Mouse (Mus musculus) T-helper 1 cell (primary cell): Measurements from ENCODE around the gene Sox5.

Source experiments
- in situ Hi-C: fragments of 300-600 bp; cut with MboI, MseI; formaldehyde crosslinking; loops from one replicate; pipeline ENCODE4 v1.15.1; 2025; ENCODE audit warnings: high pct_unique_total_duplicates

Gene Sox5

GRCm38 (mm10) chr6:144056252-144057097 lies 725.3 kb downstream of the Sox5 start:
- in situ Hi-C loops: no loop called here

DNA sequence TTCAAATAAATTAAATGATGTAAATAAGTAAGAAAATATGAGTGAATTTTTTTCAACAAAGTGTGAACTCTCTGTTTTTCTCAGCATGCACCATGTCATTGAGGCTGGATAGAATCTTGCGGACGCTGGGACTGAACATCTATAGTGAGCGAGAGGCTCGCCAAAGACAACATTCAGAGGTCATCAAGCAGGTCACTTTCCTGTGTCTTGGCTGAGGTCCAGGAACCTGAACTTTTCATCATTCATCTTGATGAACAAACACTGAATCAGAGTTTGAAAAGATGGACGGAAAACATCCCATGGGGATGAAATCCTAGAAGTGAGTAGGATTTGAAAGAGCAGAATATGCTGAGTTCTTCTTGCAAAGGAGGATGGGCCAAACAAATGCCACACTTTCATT lies 729.3 kb downstream of the Sox5 start:
- in situ Hi-C loops: no loop called here

- in situ Hi-C loops: no loop called here
These were observed 730.5 kb downstream of the Sox5 start for GRCm38 (mm10) chr6:144051316-144051715.

- in situ Hi-C loops: no loop called here
These were observed 733.4 kb downstream of the Sox5 start for GRCm38 (mm10) chr6:144048201-144048924.

DNA sequence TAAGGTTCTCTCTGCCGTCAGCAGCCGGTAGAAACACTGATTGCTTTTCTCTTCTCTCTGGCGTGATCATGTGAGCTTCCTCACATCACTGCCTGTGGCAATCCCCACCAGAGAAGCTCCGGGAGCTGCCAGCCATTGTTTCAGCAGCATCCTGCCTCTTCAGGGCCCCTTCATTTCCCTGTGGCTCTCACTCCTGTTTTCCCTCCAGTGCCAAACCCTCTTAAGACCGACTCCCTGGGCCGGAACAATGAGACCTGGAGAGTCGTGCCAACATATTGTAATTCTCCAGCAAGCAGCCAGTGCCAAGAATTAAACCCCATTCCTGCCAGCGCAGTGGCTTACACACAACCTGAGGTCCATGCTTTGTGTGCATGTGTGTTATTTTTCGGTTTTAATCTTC lies 736.3 kb downstream of the Sox5 start:
- in situ Hi-C loops: no loop called here

DNA sequence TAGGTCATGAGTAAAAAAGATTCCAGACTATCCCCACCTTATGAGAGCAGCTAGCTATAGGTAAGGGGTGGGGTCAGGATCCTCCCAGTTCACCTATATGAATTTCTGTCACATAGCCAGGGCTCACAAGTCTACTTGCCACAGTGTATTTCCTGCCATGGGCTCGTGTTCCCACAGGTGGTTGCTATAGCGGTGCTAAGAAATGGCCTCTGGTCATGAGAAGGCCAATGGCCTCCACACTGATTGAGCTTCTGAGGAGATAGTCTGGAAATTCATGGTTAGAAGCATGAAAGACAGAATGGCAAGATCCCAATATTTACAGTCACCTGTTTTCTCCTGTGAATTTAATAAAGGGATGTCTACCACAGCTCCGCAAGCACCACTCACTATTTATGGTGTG lies 737.4 kb downstream of the Sox5 start:
- in situ Hi-C loops: no loop called here

DNA sequence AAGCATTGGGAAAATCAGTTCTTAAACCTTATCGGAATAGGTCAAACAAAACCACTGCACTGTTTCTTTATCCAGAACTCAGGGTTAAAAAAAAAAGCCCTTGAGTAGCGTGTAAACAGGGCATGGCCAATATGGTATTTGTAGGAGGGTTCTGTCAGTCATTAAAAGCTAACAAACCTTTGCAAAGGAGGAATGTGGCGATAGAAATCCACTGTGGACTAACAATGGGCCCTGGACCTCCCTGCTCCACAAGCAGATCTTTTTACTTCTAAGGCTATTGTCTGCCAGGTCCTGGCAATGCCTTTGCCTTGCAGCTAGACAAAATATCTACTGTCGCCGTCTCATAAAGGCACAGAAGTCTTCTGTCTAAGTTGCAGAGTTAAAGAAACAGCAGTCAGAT lies 738.8 kb downstream of the Sox5 start:
- in situ Hi-C loops: no loop called here

- in situ Hi-C loops: no loop called here
These were observed 739.8 kb downstream of the Sox5 start for GRCm38 (mm10) chr6:144041941-144042340.

DNA sequence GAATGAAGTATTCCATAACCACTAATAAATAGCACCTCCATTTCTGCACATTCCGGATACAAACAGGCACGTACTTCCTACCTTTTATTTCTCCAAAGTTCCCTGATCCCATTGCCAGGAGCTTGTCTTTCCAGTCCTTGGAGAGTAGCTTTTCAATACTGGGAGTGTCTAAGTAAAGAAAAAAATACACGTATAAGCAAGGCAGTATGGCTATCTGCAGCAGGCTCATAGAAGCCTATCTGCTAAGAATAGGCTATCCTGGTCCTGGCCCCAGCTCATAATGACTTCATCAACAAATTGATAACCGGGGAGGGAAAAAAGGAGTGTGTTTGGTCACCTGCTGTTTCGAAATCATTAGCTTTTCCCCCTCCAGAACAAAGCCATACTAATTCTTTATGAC lies 740.6 kb downstream of the Sox5 start:
- in situ Hi-C loops: no loop called here

- in situ Hi-C loops: no loop called here
These were observed 741.4 kb downstream of the Sox5 start for GRCm38 (mm10) chr6:144040349-144040748.

- in situ Hi-C loops: no loop called here
These were observed 742.6 kb downstream of the Sox5 start for GRCm38 (mm10) chr6:144039221-144039620.

DNA sequence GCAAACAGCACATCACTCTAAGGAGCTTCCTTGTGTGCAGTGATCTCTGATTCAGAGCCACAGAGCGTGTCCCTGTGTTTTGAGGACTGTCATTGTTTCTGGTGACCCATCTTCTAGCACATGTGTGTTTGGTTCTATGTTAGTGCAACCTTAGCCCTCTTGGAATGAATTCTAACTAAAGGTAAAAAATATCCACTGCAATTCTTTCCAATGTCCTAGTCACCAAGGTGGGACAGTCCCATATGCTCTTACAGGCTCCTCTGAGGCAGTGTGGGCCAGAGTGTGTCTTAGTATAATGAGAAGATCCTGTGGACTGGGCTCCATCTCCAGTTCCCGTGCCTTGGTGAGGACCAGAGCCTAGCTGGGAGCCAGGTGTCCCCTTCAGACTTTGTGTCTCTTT lies 748.6 kb downstream of the Sox5 start:
- in situ Hi-C loops: no loop called here

DNA sequence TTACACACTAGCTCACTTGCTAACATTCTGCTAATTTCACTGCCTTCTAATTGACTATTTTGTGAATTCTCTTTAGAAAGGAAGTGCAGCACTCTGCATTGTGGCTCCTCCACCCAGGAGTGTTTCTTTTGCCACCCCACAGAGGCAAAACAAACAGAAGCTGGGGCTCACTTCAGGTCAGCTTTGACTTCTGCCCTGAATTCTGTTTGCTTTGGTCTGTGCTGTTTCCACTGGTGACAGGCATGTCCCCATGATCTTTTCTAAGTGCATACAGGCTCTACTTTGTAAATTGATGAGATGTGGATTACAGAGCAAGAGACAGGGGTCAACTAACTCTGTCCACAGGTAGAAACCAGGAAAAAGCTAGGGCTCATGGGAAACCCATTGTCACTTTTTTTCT lies 764.8 kb downstream of the Sox5 start:
- in situ Hi-C loops: no loop called here

DNA sequence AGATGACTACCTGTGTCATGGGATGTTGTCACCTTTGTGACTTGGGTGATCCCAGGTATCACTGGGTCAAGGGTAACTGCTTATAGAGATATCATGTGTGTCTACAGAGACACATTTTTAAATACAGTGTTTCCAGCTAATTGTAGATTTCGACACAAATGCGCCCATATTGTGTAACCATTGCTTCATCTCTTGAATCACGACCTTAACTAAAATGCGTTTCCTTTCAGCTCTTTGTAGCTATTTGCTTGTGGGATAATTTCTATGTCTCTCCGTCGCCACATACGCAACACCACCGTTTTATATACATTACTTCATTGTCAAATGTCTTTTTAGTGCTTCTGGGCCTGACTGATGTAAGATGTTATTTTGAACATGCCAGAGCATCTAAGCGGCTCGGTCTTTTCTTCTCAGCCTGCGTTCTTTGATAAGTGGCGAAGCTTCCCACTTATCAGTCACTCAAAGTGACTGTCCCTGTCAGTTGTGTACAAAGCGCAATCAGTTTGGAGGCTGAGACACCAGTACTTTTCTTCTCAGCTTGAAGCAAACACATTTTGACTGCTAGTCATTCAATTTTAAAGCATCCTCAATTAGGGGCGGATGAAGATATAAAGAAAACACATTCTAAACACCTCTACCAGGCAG lies 769.8 kb downstream of the Sox5 start:
- in situ Hi-C loops: no loop called here

DNA sequence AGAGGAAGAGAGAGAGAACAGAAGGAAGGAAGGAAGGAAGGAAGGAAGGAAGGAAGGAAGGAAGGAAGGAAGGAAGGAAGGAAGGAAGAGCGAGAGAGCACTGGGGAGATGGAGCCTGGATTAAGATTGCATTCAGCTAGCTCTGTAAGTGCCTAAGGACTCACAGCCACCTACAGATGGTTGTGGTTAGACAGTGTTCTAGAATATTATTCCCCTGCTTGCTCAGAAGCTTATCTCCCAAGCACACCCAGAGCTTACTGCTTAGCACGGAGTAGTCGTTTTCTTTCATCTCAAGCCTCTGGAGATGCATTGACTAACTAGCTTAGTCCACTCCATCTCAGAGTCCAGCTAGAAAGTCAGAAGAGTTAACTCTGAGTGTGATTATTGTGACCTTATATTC lies 770.8 kb downstream of the Sox5 start:
- in situ Hi-C loops: no loop called here

GRCm38 (mm10) chr6:144010285-144010684 lies 771.5 kb downstream of the Sox5 start:
- in situ Hi-C loops: no loop called here

DNA sequence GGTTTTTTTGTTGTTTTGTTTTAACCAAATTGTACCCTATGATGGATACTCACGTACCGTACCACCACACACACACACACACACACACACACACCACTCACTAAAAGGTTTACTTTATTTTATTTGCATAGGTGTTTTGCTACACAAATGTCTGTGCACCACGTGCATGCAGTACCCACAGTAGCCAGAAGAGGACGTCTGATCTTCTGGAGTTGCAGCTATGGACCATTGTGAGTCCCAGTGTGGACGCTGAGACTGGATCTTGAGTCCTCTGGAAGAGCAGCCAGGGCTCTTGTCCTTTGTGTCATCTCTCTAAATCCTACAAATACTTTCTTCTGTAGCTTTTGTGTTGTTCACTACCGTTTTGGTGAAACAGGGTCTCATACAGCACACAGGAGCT lies 776.6 kb downstream of the Sox5 start:
- in situ Hi-C loops: no loop called here

- in situ Hi-C loops: no loop called here
These were observed 783.6 kb downstream of the Sox5 start for GRCm38 (mm10) chr6:143998201-143998600.

- in situ Hi-C loops: no loop called here
These were observed 784.2 kb downstream of the Sox5 start for GRCm38 (mm10) chr6:143997616-143998015.

GRCm38 (mm10) chr6:143995046-143995445 lies 786.7 kb downstream of the Sox5 start:
- in situ Hi-C loops: no loop called here

- in situ Hi-C loops: no loop called here
These were observed 794.2 kb downstream of the Sox5 start for GRCm38 (mm10) chr6:143987548-143987947.

DNA sequence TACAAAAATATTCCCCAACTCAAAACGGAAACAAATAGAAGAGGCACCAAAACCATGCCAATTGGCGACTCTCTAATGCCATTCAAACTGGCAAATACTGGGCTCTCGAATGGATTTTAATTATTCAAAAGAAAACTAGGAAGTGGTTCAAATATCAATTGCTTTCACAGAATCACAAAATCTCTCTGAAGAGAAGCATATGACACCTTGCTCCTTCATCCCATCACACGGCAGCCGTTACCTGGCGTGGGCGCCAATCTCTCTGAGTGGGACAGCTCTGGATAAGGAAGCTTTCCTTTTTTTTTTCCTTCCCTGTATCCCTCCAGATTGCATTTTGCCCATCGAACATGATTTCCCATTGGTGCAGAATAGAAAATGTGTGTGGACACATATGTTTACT lies 801.6 kb downstream of the Sox5 start:
- in situ Hi-C loops: no loop called here
